Mouse (Mus musculus) liver, embryonic 11.5 days (tissue): ENCODE measurements around the gene Otud3. TPM values are rescaled to one million over a fixed set of nuclear protein-coding genes. Genes with fewer than 3 reads are reported as not detected.
"Not testable (repeated sequence)": the region's sequence is repeated elsewhere in the genome, so short reads cannot be mapped to it uniquely, and the experiment has no call there.

Source experiments
- ATAC-seq: fragments of 200-750 bp; cut with Nextera tagmentation; replicated peaks from 2 replicates; pipeline ENCODE4 v1.8.0; 2017; ENCODE audit warnings: moderate number of reproducible peaks, mild to moderate bottlenecking, moderate TSS enrichment, moderate library complexity; ENCODE audit not compliant: low FRiP score
- DNase-seq: peaks from one replicate; pipeline ENCODE4 v3.0.0-alpha.2; 2017; ENCODE audit warnings: low spot score
- H3K27ac ChIP-seq: fragments of 300-500 bp; sonication (generic); 2 replicates; pipeline ENCODE4 v1.5.1; 2014; ENCODE audit warnings: mild to moderate bottlenecking, low read depth, low read length, control low read depth
- H3K27me3 ChIP-seq: fragments of 300-500 bp; sonication (generic); replicated peaks from 2 replicates; pipeline ENCODE4 v1.6.1; 2014; ENCODE audit warnings: low read length, mixed read lengths; ENCODE audit not compliant: control insufficient read depth, insufficient read depth
- H3K36me3 ChIP-seq: fragments of 300-500 bp; sonication (generic); 2 replicates; pipeline ENCODE4 v1.6.1; 2014; ENCODE audit warnings: mild to moderate bottlenecking, low read length, moderate library complexity, mixed read lengths; ENCODE audit not compliant: control insufficient read depth, insufficient read depth
- H3K4me1 ChIP-seq: fragments of 300-500 bp; sonication (generic); replicated peaks from 2 replicates; pipeline ENCODE4 v1.6.1; 2014; ENCODE audit warnings: low read length, mixed read lengths; ENCODE audit not compliant: control insufficient read depth, insufficient read depth
- H3K4me2 ChIP-seq: fragments of 300-500 bp; sonication (generic); 2 replicates; pipeline ENCODE4 v1.6.1; 2014; ENCODE audit warnings: mild to moderate bottlenecking, control low read depth, moderate library complexity
- H3K4me3 ChIP-seq: fragments of 300-500 bp; sonication (generic); 2 replicates; pipeline ENCODE4 v1.5.1; 2014; ENCODE audit warnings: low read depth, low read length, control low read depth
- H3K9ac ChIP-seq: fragments of 300-500 bp; sonication (generic); 2 replicates; pipeline ENCODE4 v1.6.1; 2014; ENCODE audit warnings: low read depth, low read length, control low read depth
- H3K9me3 ChIP-seq: fragments of 300-500 bp; sonication (generic); 2 replicates; pipeline ENCODE4 v1.6.1; 2016; ENCODE audit warnings: low read length, inconsistent platforms, mixed read lengths; ENCODE audit not compliant: control insufficient read depth
- WGBS: fragments of 180-500 bp; shearing (Covaris S2); extraction: QIAGEN DNeasy Blood & Tissue Kit; methylation state at CpG from one replicate; pipeline ENCODE4 v1.1.7; 2014; 5-methylcytosine and 5-hydroxymethylcytosine counted together
- polyA plus RNA-seq: library from polyadenylated mRNA; unstranded; fragments of >200 nt; fragmentation: Nextera tagmentation; extraction: Ambion mirVana; gene quantifications from 2 replicates; pipeline ENCODE4 v1.2.1, GENCODE M21; 2014

Otud3 gene
- polyA plus RNA-seq, 1 experiment from 2014 or later: 3.8 TPM

DNA sequence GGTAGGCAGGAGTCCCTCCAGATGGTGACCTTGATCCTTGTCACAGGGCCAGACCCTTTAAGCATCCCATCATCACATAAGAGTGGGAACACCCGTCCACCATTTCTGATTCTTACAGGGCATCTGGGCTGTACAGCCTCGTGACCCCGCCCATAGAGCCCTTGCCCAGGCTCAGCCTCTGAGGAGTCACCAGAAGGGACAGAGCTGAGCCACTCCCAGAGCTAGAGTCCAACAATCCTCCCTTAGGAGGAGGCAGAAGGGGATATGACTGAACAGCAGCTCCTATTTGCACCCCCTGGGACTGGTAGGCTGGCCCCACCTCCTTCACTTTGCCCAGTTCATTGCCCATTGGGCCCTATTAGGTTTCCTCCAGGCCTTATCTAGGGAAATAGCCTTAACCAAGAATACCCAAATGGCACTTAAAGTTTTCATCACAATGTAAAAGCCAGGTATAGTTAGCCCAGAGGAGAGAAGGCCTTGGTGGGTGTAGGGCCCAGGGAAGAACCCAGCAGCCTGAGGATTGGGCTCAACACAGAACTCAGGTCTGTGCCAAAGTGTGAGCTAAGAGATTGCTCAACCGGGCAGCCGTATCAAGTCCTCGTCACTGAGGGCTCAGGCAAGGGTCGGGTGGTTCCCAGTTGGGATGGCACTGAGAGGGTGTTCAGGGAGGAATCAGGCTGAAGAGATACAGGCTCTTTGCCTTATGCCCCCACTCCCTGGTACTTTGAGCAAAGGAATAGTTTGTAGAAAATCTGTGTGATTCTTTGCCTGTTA lies 32.7 kb downstream of the Otud3 start:
- ATAC-seq (no peak), DNase-seq (no peak)
- Histone ChIP-seq H3K27me3 (peaks cover 13% of the 10 kb centered on the region), H3K4me2 (no peak overlapping the region), H3K4me1 (no peaks in the 10 kb centered on the region), H3K27ac (no peak overlapping the region), H3K9me3 (no peaks in the 10 kb centered on the region), H3K4me3 (no peak overlapping the region), H3K9ac (no peak overlapping the region), H3K36me3 (no peaks in the 10 kb centered on the region)
- WGBS: 73% methylated on average over 7 of the region's 7 CpGs

DNA sequence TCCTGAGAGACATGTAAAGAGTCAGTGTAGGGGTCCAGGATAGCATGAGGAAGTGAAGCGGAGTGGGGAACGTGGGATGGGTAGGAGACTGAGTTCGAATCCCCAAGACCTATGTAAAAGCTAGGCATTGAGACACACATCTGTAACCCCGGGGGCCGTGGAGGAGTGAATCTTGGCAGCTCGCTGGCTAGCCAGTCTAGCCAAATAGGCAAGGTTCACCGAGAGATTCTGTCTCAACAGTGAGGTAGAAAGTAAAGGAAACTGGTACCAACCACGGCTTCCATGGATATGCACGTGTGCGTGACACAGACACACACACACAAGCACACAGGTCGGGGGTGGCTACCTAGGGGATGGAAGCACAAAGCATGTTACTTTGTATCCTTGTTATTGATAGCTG lies 33.9 kb downstream of the Otud3 start:
- 80% methylated on average over 11 of the region's 11 CpGs for WGBS
- no peaks in the 10 kb centered on the region for H3K36me3 ChIP-seq

DNA sequence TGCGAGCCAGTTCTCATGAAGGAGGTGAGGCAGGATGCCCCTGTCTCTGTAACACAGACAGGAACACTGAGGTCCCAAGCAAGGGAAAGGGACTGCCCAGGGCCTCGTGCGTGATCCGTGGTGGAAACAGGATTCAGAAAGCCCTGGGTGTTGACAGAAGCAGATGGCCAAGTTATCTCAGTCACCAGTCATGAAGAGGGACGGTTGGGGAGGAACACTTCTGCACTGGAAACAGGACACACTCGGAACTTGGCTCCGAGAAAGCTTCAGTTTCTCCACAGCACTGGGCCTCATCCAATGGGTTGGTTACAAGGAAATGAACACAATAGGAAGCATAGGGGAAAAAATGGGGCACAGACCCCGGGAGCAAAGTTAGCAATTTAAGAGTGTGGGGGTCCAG lies 35.0 kb downstream of the Otud3 start:
- no peaks in the 10 kb centered on the region for H3K36me3 ChIP-seq
- no peaks in the 10 kb centered on the region for H3K9me3 ChIP-seq
- no peak overlapping the region for H3K4me3 ChIP-seq
- H3K4me2 ChIP-seq: no peak overlapping the region
- 55% methylated on average over 8 of the region's 8 CpGs for WGBS
- H3K27me3 ChIP-seq: peaks cover 13% of the 10 kb centered on the region
- no peak overlapping the region for H3K9ac ChIP-seq
- DNase-seq: no peak
- ATAC-seq: no peak
- H3K27ac ChIP-seq: no peak overlapping the region
- H3K4me1 ChIP-seq: no peaks in the 10 kb centered on the region

More for the DNA sequence above, 33.9 kb downstream of the Otud3 start:
- no peak for ATAC-seq
- Histone ChIP-seq H3K9me3 (no peaks in the 10 kb centered on the region), H3K27me3 (peaks cover 13% of the 10 kb centered on the region), H3K4me2 (no peak overlapping the region), H3K9ac (no peak overlapping the region), H3K4me3 (no peak overlapping the region), H3K4me1 (no peaks in the 10 kb centered on the region), H3K27ac (no peak overlapping the region)
- no peak for DNase-seq

DNA sequence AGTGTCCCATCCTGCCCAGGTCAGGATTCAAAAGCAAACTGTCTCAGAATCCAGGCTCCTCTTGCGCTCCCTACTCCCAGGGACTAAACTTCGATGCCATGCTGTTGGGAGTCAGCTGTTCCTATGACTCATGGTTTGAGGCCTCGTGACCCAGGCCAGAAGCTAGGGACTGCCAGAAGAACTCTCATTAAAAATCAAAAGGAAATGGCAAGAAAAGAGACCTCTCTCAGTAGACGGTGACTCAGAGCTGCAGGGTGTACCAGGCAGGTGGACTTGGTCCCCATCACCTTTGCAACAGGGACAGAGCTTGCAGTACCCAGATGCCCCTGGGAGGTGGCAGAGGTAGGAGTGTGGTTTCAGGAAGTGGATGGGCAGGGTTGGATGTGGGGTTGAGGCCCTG lies 36.0 kb downstream of the Otud3 start, which contains the start of gene Pla2g2e:
TSS of gene Pla2g2e (plus strand) at position 212 of the 400 bp plus-strand sequence.
- Histone ChIP-seq H3K9me3 (no peaks in the 10 kb centered on the region), H3K4me2 (no peak within 1 kb of the TSS), H3K9ac (no peak within 1 kb of the TSS), H3K4me3 (no peak within 1 kb of the TSS), H3K4me1 (no peaks in the 10 kb centered on the region), H3K36me3 (no peaks in the 10 kb centered on the region), H3K27me3 (peaks cover 13% of the 10 kb centered on the region), H3K27ac (no peak within 1 kb of the TSS)
- no peak for DNase-seq
- no peak for ATAC-seq
- 72% methylated on average over 4 of the region's 4 CpGs for WGBS

DNA sequence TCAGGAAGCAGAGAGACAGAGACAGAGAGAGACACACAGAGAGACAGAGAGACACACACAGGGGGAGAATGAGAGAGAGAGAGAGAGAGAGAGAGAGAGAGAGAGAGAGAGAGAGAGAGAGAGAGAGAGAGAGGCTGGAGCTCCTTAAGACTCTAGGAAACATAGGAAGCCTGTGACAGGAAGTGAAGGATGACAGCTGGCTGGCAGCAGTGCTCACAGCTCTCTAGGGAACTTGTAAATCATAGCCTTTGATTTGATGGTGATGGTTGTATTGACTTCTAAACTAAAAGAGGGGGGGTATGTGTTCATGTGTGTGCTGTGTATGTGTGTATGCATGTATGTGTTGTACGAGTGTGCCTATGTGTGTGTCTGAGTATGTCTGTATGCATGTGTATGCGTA lies 37.8 kb downstream of the Otud3 start:
- H3K27me3 ChIP-seq: no peaks in the 10 kb centered on the region; the same call in none of the 2 replicates
- no peaks in the 10 kb centered on the region for H3K9me3 ChIP-seq
- WGBS: 84% methylated on average over 2 of the region's 2 CpGs
- H3K4me1 ChIP-seq: no peaks in the 10 kb centered on the region
- H3K9ac ChIP-seq: no peak overlapping the region
- ATAC-seq (no peak), DNase-seq (no peak)
- H3K27ac ChIP-seq: no peak overlapping the region
- H3K36me3 ChIP-seq: no peaks in the 10 kb centered on the region
- no peak overlapping the region for H3K4me3 ChIP-seq
- H3K4me2 ChIP-seq: no peak overlapping the region

- H3K27me3 ChIP-seq, DNase-seq, H3K36me3 ChIP-seq, H3K9me3 ChIP-seq, H3K4me3 ChIP-seq, H3K4me2 ChIP-seq, ATAC-seq, H3K9ac ChIP-seq, H3K4me1 ChIP-seq, H3K27ac ChIP-seq: not testable (repeated sequence)
- WGBS: 89% methylated on average over 2 of the region's 2 CpGs
These were observed 38.5 kb downstream of the Otud3 start for GRCm38 (mm10) chr4:138875275-138875674.

GRCm38 (mm10) chr4:138873864-138874263 lies 39.9 kb downstream of the Otud3 start, which contains the start of gene Gm13030:
TSS of gene Gm13030 (minus strand) at chr4:138873964.
- no peak for DNase-seq
- Histone ChIP-seq H3K36me3 (no peaks in the 10 kb centered on the region), H3K27me3 (no peaks in the 10 kb centered on the region; the same call in none of the 2 replicates), H3K9me3 (no peaks in the 10 kb centered on the region), H3K4me1 (no peaks in the 10 kb centered on the region), H3K4me3 (no peak within 1 kb of the TSS), H3K27ac (no peak within 1 kb of the TSS), H3K9ac (no peak within 1 kb of the TSS), H3K4me2 (no peak within 1 kb of the TSS)
- no peak for ATAC-seq
- 80% methylated on average over 6 of the region's 6 CpGs for WGBS

DNA sequence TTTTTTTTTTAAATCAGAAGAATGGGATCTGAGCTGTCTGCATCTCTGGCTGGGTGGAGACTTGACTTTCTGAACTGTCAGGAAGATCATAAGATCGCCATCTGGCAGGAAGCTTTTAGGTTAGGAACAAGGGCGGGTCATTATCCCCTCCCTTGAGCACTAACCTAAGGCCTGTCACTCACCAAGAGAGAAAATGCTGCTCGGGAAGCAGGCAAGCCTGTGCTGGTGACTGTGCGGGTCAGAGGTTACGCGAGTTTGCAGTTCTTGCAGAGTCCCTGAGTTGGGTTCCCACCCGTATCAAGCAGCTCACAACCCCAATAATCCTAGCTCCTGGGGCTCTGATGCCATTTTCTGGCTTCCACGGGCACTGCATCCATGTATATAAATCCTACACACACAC lies 45.1 kb downstream of the Otud3 start:
- Histone ChIP-seq H3K9ac (no peak overlapping the region), H3K4me2 (no peak overlapping the region), H3K36me3 (no peaks in the 10 kb centered on the region), H3K4me1 (no peaks in the 10 kb centered on the region), H3K27ac (no peak overlapping the region), H3K4me3 (no peak overlapping the region), H3K9me3 (no peaks in the 10 kb centered on the region), H3K27me3 (no peaks in the 10 kb centered on the region; the same call in 1 of the 2 replicates)
- ATAC-seq: no peak
- no peak for DNase-seq
- WGBS: 56% methylated on average over 8 of the region's 8 CpGs

- WGBS: 15% methylated on average over 7 of the region's 7 CpGs
- no peak overlapping the region for H3K4me2 ChIP-seq
These were observed 47.3 kb downstream of the Otud3 start for GRCm38 (mm10) chr4:138866413-138866812.

More at GRCm38 (mm10) chr4:138866413-138866812, 47.3 kb downstream of the Otud3 start:
- Histone ChIP-seq H3K27me3 (no peaks in the 10 kb centered on the region; the same call in 1 of the 2 replicates), H3K36me3 (no peaks in the 10 kb centered on the region), H3K27ac (no peak overlapping the region), H3K9me3 (no peaks in the 10 kb centered on the region), H3K4me1 (no peaks in the 10 kb centered on the region), H3K4me3 (no peak overlapping the region), H3K9ac (no peak overlapping the region)
- peak; percentile 55 for DNase-seq
- ATAC-seq: no peak
